Mouse (Mus musculus): Measurements from ENCODE around the gene Kif26b.

DNA sequence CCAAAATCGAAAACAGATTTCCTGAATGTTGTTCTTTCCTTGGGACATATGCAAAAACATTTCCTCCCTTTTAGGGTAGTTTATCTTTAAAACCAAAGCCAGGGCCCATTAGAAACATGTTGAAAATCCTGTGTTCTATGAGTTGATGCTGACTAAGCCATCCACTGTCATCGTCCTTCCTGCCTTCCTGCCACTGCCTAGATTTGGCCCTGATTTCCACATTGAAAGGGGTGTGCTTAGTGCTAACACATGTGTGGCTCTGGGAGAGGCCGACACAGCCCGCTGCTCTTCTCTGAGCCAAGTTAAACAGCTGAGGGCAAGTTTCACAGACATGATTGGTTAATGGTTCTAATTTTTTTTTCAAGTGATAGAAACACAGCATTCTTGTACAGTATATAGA, 407.5 kb downstream of the Kif26b start:
- TF ChIP-seq CTCF (IDR thresholded peaks at IDR 0.05; ENCODE audit: low read depth, low read length) (no peak), POLR2A (IDR thresholded peaks at IDR 0.05; ENCODE audit: borderline replicate concordance, low read depth, low read length) (no peak)
